Mouse (Mus musculus) mature B cell (primary cell): ENCODE measurements around the gene Pip.

Source experiments
- in situ Hi-C: fragments of 300-500 bp; cut with MboI; formaldehyde crosslinking; loops from 2 replicates; pipeline ENCODE4 v1.14.3; 2019

Gene Pip

DNA sequence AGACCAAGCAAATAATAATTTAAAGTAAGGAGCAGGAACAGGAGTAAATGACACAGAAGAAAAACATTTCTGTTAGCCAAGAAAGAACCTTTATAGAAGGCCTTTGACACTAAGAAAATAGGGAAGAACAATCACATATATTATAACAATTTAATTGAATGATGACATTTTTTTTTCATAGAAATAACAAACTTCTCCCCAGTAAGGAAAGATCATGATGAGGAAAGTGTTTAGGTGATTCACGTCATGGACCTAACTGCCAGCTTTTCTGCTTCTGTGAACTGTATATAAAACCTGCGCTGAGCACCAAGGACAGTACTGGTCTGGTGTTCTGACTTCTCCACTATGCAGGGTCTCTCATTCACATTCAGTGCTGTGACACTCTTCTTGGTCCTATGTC lies at the start of gene Pip:
TSS of gene Pip (plus strand) at position 301 of the 400 bp plus-strand sequence.
- in situ Hi-C loops, result no loop called here

DNA sequence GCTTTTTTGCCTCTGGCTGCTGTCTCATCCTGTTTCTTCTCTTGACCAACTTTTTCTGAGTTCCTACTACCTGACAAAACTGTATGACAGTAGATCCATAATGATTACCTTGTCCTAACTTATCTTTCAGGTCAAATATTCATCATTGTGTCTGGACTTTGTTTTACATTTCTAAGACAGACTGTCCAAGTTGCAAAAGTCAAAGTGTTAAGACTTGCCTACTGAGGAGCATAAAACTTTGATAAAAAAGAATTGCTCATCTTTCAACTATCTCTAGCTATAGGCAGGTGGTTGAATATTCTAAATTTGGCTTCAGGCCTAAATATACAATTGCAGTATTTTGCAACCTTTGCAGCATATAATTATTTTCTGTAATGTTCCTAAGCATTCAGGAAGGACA lies 23.2 kb upstream of the Pip start:
- in situ Hi-C loops, result no loop called here

DNA sequence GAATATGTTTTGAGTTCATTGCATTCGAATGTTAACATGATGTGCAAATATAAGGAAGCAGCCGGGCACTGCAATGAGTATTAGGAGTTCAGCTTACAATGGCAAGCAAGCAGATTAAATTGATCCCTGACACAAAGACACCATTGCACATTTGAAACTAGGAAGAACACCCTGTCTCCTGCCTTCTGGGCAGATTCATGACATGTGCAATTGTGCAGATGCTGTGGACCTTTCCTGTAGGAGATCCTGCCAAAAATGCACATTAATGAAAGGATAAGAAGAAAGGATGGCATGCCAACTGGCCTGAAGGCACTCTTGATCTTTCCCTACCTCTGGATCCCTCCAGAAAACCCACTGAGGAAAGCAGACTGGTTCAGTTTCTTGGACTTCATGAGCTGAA lies 17.8 kb upstream of the Pip start:
- in situ Hi-C loops, result no loop called here

DNA sequence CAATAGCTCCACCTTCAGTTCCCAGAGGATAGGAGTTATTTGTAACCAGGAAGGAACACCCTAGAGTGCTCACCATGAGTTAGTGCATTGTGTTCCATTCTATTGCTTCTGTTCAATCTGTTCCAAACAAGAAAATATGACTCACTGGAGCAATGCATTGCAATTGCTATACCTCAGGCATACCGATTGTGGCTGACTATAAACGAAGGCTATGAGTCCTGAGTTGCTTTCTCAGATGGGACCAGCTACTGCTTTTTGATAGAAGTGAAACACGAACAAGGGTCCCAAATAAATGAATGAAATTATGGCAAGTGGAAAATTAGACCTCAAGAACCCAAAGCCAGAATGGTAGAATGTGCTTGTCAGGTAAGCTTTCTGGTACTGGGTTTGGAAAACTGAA lies 5.4 kb downstream of the Pip start, which contains the start of gene Sval2:
TSS of gene Sval2 (plus strand) at position 301 of the 400 bp plus-strand sequence.
- in situ Hi-C loops, result no loop called here

DNA sequence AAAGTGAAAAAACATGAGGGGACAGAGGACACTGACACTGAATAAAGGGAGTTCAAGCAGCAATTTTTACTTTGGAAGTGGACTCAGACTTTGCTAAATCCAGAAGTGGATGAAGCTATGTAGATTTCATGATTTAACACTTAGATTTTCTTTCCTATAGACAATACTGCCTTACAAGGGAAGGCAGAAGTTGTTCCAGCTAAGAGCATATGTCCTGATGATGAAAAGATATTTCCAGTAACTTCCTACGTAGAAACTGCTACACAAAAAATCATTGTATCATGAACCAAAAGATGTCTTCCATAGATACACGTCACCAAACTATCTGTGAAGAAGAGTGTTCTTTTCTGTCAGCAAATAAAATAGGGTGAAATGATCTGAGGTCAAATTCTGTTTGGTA lies 16.7 kb downstream of the Pip start:
- in situ Hi-C loops, result no loop called here
